ENCODE assay signal across 10 mouse cellular contexts in the genomic region with DNA sequence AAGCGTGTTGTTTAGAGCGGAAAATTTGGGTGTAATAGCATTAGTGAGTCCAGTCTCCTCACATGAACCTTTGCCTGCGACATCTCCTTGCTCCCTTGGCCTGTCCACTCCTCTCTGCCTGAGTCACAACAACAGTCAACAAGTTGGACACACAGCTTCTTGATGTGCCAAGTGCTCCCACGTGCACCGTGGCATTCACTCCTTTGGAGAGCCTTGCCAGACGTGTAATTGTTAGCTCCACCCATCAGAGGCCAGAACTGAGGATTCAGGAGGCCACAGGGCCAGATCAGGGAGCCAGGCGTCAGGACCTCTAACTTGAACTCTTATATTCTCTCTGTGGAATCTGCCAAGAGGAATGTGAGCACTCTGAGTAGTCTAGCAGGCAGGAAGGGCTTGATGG. TPM values are rescaled to one million over a fixed set of nuclear protein-coding genes. Genes with fewer than 3 reads are reported as not detected.
A peak's percentile ranks its signal among the peaks of the same experiment; 100 is the strongest.
DNase-seq lines count a peak whose midpoint lies in the region; ATAC-seq lines count a peak whose summit lies in the region.
"Had no signal": no experiment of that assay in that cellular context is flagged by ENCODE, and none has a peak within 500 bp of the region (broad histone marks: within the 10 kb centered on the region; RNA-seq: fewer than 3 reads in every experiment).

No protein-coding gene starts in this region.

- no peak overlapping the region for H3K4me3 ChIP-seq in forebrain, embryonic 10.5 days
- H3K4me3 ChIP-seq in forebrain, embryonic 12.5 days (replicated peaks): no peak overlapping the region
- H3K4me3 ChIP-seq in embryonic facial prominence, embryonic 14.5 days (ENCODE audit: low read depth, low read length): no peak overlapping the region
- H3K4me3 ChIP-seq: lung, embryonic 15.5 days had no signal

- H3K36me3 ChIP-seq in forebrain, embryonic 10.5 days (replicated peaks): no peaks in the 10 kb centered on the region
- no peaks in the 10 kb centered on the region for H3K36me3 ChIP-seq in forebrain, embryonic 12.5 days (replicated peaks)
- no peaks in the 10 kb centered on the region for H3K36me3 ChIP-seq in embryonic facial prominence, embryonic 14.5 days (ENCODE audit: control insufficient read depth, insufficient read depth, low read length)
- H3K36me3 ChIP-seq: lung, embryonic 15.5 days had no signal

- no peak for DNase-seq in forebrain, embryonic 10.5 days (ENCODE audit: extremely low spot score, low spot score)
- peak; percentile 68 for DNase-seq in 3T3-L1 (ENCODE audit: low read depth, low spot score)
- no peak for DNase-seq in embryonic facial prominence, embryonic 14.5 days (ENCODE audit: low spot score)
- DNase-seq in heart, postnatal 25 days (ENCODE audit: low spot score): peak; percentile 67
- DNase-seq in left cerebral cortex, postnatal 4 days: no peak
- DNase-seq in cerebellum, postnatal 4 days (ENCODE audit: low spot score in 2 of 2): no peak
- DNase-seq: layer of hippocampus, postnatal 36 days had no signal

- H3K27ac ChIP-seq in forebrain, embryonic 10.5 days: peak overlapping the region; percentile 81
- H3K27ac ChIP-seq in forebrain, embryonic 12.5 days: no peak overlapping the region
- peak overlapping the region; percentile 81 for H3K27ac ChIP-seq in embryonic facial prominence, embryonic 14.5 days (replicated peaks; ENCODE audit: low read depth, low read length)
- H3K27ac ChIP-seq: lung, embryonic 15.5 days had no signal

- no peak overlapping the region for H3K4me2 ChIP-seq in forebrain, embryonic 12.5 days
- no peak overlapping the region for H3K4me2 ChIP-seq in embryonic facial prominence, embryonic 14.5 days (ENCODE audit: low read depth, low read length)
- H3K4me2 ChIP-seq: lung, embryonic 15.5 days had no signal

- ATAC-seq in forebrain, embryonic 12.5 days (ENCODE audit: low FRiP score): no peak
- ATAC-seq in embryonic facial prominence, embryonic 14.5 days (ENCODE audit: low read depth): no peak
- ATAC-seq in frontal cortex, adult (ENCODE audit: low TSS enrichment): no peak

- 0 out of 2 replicates have a peak, but pooled peaks cover 6% of the 10 kb centered on the region for H3K27me3 ChIP-seq in forebrain, embryonic 10.5 days (ENCODE audit: poor library complexity, severe bottlenecking)
- peaks cover 5% of the 10 kb centered on the region for H3K27me3 ChIP-seq in forebrain, embryonic 12.5 days
- no peaks in the 10 kb centered on the region for H3K27me3 ChIP-seq in embryonic facial prominence, embryonic 14.5 days (replicated peaks; ENCODE audit: control insufficient read depth, insufficient read depth, low read length)

- intact Hi-C loops in heart, postnatal 25 days (cut with DNase I): no loop called here
- intact Hi-C loops in left cerebral cortex, postnatal 4 days (cut with DNase I): no loop called here

- H3K9me3 ChIP-seq in forebrain, embryonic 10.5 days: no peaks in the 10 kb centered on the region
- no peaks in the 10 kb centered on the region for H3K9me3 ChIP-seq in forebrain, embryonic 12.5 days
- no peaks in the 10 kb centered on the region for H3K9me3 ChIP-seq in embryonic facial prominence, embryonic 14.5 days (ENCODE audit: control insufficient read depth, low read length)
- H3K9me3 ChIP-seq: lung, embryonic 15.5 days had no signal

- 70% methylated on average over 7 of the region's 7 CpGs for WGBS in forebrain, embryonic 10.5 days
- 71% methylated on average over 7 of the region's 7 CpGs for WGBS in forebrain, embryonic 12.5 days
- 47% methylated on average over 7 of the region's 7 CpGs for WGBS in embryonic facial prominence, embryonic 14.5 days

- H3K9ac ChIP-seq in forebrain, embryonic 12.5 days: no peak overlapping the region
- H3K9ac ChIP-seq in embryonic facial prominence, embryonic 14.5 days (ENCODE audit: low read depth, low read length): no peak overlapping the region
- H3K9ac ChIP-seq: lung, embryonic 15.5 days had no signal

- peaks cover 55% of the 10 kb centered on the region for H3K4me1 ChIP-seq in forebrain, embryonic 10.5 days
- peaks cover 30% of the 10 kb centered on the region for H3K4me1 ChIP-seq in forebrain, embryonic 12.5 days
- peaks cover 48% of the 10 kb centered on the region for H3K4me1 ChIP-seq in embryonic facial prominence, embryonic 14.5 days (ENCODE audit: control insufficient read depth, insufficient read depth, low read length)

RNA-seq across cellular contexts. Expression of a gene that starts 58.7 kb away (rescaled TPM):
- polyA plus RNA-seq in forebrain, embryonic 10.5 days (2016; fragmentation: Nextera tagmentation; extraction: Ambion mirVana): 13.4 and 16.2 TPM in 2 replicates
- 23.4 and 23.7 TPM in 2 replicates for polyA plus RNA-seq in forebrain, embryonic 12.5 days (2016; fragmentation: Nextera tagmentation; extraction: Ambion mirVana)
- 15.8 and 19.7 TPM in 2 replicates for polyA plus RNA-seq in embryonic facial prominence, embryonic 14.5 days (2014; fragmentation: Nextera tagmentation; extraction: Ambion mirVana)
- total RNA-seq in heart, postnatal 25 days (2021): 10 to 100 TPM; 14.0 to 16.1 TPM
- 10 to 100 TPM; 13.0 to 14.1 TPM for total RNA-seq in left cerebral cortex, postnatal 4 days (2021)

Comparison
In these comparisons a context has a peak if more than half of its experiments do, and no peak if none do; other contexts are left out.
1. DNase-seq: peak in 3T3-L1 (single experiment) and heart, postnatal 25 days (single experiment); none in forebrain, embryonic 10.5 days (single experiment), embryonic facial prominence, embryonic 14.5 days (single experiment), left cerebral cortex, postnatal 4 days (single experiment) and cerebellum, postnatal 4 days (0 of 2).